Mouse (Mus musculus) midbrain, postnatal 0 days (tissue): ENCODE data around the gene Sema3d. TPM values are rescaled to one million over a fixed set of nuclear protein-coding genes. Genes with fewer than 3 reads are reported as not detected.
A peak's percentile ranks its signal among the peaks of the same experiment; 100 is the strongest.

ENCODE experiments used
- ATAC-seq: fragments of 200-750 bp; cut with Nextera tagmentation; 2 replicates; pipeline ENCODE4 v1.8.0; 2017; ENCODE audit warnings: moderate number of reproducible peaks, mild to moderate bottlenecking, moderate TSS enrichment, moderate library complexity; ENCODE audit not compliant: low FRiP score
- DNase-seq: peaks from one replicate; pipeline ENCODE4 v3.0.0-alpha.2; 2015; ENCODE audit warnings: low spot score
- H3K27ac ChIP-seq: fragments of 300-500 bp; sonication (generic); 2 replicates; pipeline ENCODE4 v1.5.1; 2014; ENCODE audit warnings: low read depth, mild to moderate bottlenecking, low read length, mixed read lengths
- H3K27me3 ChIP-seq: fragments of 300-500 bp; sonication (generic); 2 replicates; pipeline ENCODE4 v1.6.1; 2014; ENCODE audit warnings: low read length, control low read depth, mixed read lengths; ENCODE audit not compliant: insufficient read depth
- H3K36me3 ChIP-seq: fragments of 300-500 bp; sonication (generic); 2 replicates; pipeline ENCODE4 v1.6.1; 2014; ENCODE audit warnings: low read length, control low read depth, mixed read lengths; ENCODE audit not compliant: insufficient read depth
- H3K4me1 ChIP-seq: fragments of 300-500 bp; sonication (generic); 2 replicates; pipeline ENCODE4 v1.6.1; 2014; ENCODE audit warnings: mild to moderate bottlenecking, control low read depth, antibody characterized with exemption, low read length, mixed read lengths; ENCODE audit not compliant: insufficient read depth
- H3K4me2 ChIP-seq: fragments of 300-500 bp; sonication (generic); 2 replicates; pipeline ENCODE4 v1.6.1; 2014; ENCODE audit warnings: low read depth, mild to moderate bottlenecking, low read length, mixed read lengths; ENCODE audit not compliant: poor library complexity, severe bottlenecking
- H3K4me3 ChIP-seq: fragments of 300-500 bp; sonication (generic); 2 replicates; pipeline ENCODE4 v1.5.1; 2014; ENCODE audit warnings: low read depth, mild to moderate bottlenecking, low read length, moderate library complexity
- H3K9ac ChIP-seq: fragments of 300-500 bp; sonication (generic); replicated peaks from 2 replicates; pipeline ENCODE4 v1.6.1; 2014; ENCODE audit warnings: mild to moderate bottlenecking, low read length, moderate library complexity, mixed read lengths; ENCODE audit not compliant: poor library complexity, severe bottlenecking
- H3K9me3 ChIP-seq: fragments of 300-500 bp; sonication (generic); 2 replicates; pipeline ENCODE4 v1.6.1; 2016; ENCODE audit warnings: low read length, control low read depth
- CTCF ChIP-seq: IDR thresholded peaks from 2 replicates; pipeline ENCODE4 v1.5.1; 2016; ENCODE audit warnings: antibody characterized with exemption, mild to moderate bottlenecking
- WGBS: fragments of 180-500 bp; shearing (Covaris S2); extraction: QIAGEN DNeasy Blood & Tissue Kit; methylation state at CpG from one replicate; pipeline ENCODE4 v1.1.7; 2014; 5-methylcytosine and 5-hydroxymethylcytosine counted together
- polyA plus RNA-seq: library from polyadenylated mRNA; unstranded; fragments of >200 nt; fragmentation: Nextera tagmentation; extraction: Ambion mirVana; gene quantifications from 2 replicates; pipeline ENCODE4 v1.2.1, GENCODE M21; 2015
- total RNA-seq: library from RNA; depleted of rRNA; stranded (reverse); fragments of >200 nt; gene quantifications from 2 replicates; pipeline ENCODE4 v1.2.3, GENCODE M21; 2014

Sema3d gene
- total and polyA plus RNA-seq, 2 experiments from 2014 or later: 1.8 to 3.7 TPM

- H3K9me3 ChIP-seq: no peaks in the 10 kb centered on the region
- H3K27ac ChIP-seq: no peak overlapping the region
- no peaks in the 10 kb centered on the region for H3K36me3 ChIP-seq
- no peak for DNase-seq
- no peaks in the 10 kb centered on the region for H3K27me3 ChIP-seq
- no peak for TF ChIP-seq CTCF
- 85% methylated on average over 2 of the region's 2 CpGs for WGBS
- no peak overlapping the region for H3K4me3 ChIP-seq
- no peak overlapping the region for H3K9ac ChIP-seq
- ATAC-seq: no peak
- no peak overlapping the region for H3K4me2 ChIP-seq
- no peaks in the 10 kb centered on the region for H3K4me1 ChIP-seq
These were observed 104.7 kb downstream of the Sema3d start for GRCm38 (mm10) chr5:12487926-12488325.

GRCm38 (mm10) chr5:12491704-12492103, 108.5 kb downstream of the Sema3d start:
- H3K4me3 ChIP-seq: no peak overlapping the region
- H3K9me3 ChIP-seq: no peaks in the 10 kb centered on the region
- no peak overlapping the region for H3K9ac ChIP-seq
- H3K4me1 ChIP-seq: no peaks in the 10 kb centered on the region
- TF ChIP-seq CTCF: no peak
- no peak for DNase-seq
- WGBS: 78% methylated on average over 1 of the region's 1 CpGs
- no peak overlapping the region for H3K27ac ChIP-seq
- no peaks in the 10 kb centered on the region for H3K27me3 ChIP-seq
- H3K36me3 ChIP-seq: no peaks in the 10 kb centered on the region
- ATAC-seq: no peak
- H3K4me2 ChIP-seq: no peak overlapping the region

GRCm38 (mm10) chr5:12498227-12498928, 115.2 kb downstream of the Sema3d start:
- Histone ChIP-seq H3K9ac (no peak overlapping the region), H3K9me3 (no peaks in the 10 kb centered on the region), H3K36me3 (no peaks in the 10 kb centered on the region), H3K4me3 (no peak overlapping the region), H3K27ac (no peak overlapping the region), H3K27me3 (no peaks in the 10 kb centered on the region), H3K4me1 (no peaks in the 10 kb centered on the region), H3K4me2 (no peak overlapping the region)
- DNase-seq: peak; percentile 3
- ATAC-seq: 0 out of 2 replicates have a peak, but pooled peaks have one; percentile 48
- no peak for TF ChIP-seq CTCF
- WGBS: 27% methylated on average over 6 of the region's 6 CpGs

DNA sequence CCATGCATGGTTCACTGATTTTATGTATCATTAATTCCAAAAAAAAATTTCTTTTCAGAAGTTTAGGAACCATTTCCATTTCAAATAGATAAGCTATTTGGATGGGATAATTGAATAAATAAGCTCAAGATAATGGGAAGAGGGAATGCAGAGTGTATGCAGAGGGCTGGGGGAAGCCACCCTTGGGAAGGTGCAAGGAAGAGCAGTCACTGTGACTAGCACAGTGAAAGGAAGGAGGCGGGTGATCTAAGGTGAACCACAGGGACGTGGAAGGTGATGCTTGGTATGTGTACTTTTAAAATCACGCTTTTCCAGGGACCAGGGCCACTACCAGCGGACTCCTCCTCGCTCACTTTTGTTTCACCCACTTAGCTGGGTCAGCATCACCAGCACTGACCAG, 115.9 kb downstream of the Sema3d start:
- no peak overlapping the region for H3K9ac ChIP-seq
- H3K4me2 ChIP-seq: no peak overlapping the region
- no peaks in the 10 kb centered on the region for H3K9me3 ChIP-seq
- no peaks in the 10 kb centered on the region for H3K4me1 ChIP-seq
- WGBS: 97% methylated on average over 5 of the region's 5 CpGs
- H3K27me3 ChIP-seq: no peaks in the 10 kb centered on the region
- DNase-seq (no peak), ATAC-seq (0 out of 2 replicates have a peak, but pooled peaks have one; percentile 10)
- H3K4me3 ChIP-seq: no peak overlapping the region
- TF ChIP-seq CTCF: no peak
- no peak overlapping the region for H3K27ac ChIP-seq
- H3K36me3 ChIP-seq: no peaks in the 10 kb centered on the region

GRCm38 (mm10) chr5:12499791-12500504, 116.8 kb downstream of the Sema3d start:
- no peak overlapping the region for H3K27ac ChIP-seq
- H3K4me3 ChIP-seq: no peak overlapping the region
- ATAC-seq: no peak
- no peaks in the 10 kb centered on the region for H3K9me3 ChIP-seq
- no peak overlapping the region for H3K4me2 ChIP-seq
- no peak overlapping the region for H3K9ac ChIP-seq
- no peak for TF ChIP-seq CTCF
- DNase-seq: no peak
- 92% methylated on average over 6 of the region's 6 CpGs for WGBS
- H3K36me3 ChIP-seq: no peaks in the 10 kb centered on the region
- no peaks in the 10 kb centered on the region for H3K27me3 ChIP-seq
- no peaks in the 10 kb centered on the region for H3K4me1 ChIP-seq

DNA sequence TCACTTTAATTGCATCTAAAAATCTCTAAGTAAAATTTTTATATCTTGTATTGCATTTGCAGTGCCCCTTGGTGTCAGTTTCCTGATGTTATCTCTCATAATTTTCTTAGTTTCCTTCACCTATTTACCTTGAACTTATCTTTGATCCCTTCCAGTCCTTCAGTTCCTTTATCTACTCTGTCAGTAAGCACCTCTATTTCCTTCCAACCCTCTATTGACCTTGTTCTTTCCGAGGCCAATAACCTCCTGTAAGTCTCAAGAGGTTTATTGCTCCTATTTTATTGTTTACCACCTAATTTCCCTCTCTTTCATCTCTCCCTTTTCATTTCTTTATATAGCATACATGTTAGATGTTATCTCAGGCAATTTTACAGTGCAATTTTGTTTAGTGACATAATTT, 129.3 kb downstream of the Sema3d start:
- Histone ChIP-seq H3K4me1 (no peaks in the 10 kb centered on the region), H3K4me3 (no peak overlapping the region), H3K36me3 (no peaks in the 10 kb centered on the region), H3K9ac (no peak overlapping the region), H3K27ac (no peak overlapping the region), H3K27me3 (no peaks in the 10 kb centered on the region), H3K4me2 (no peak overlapping the region), H3K9me3 (no peaks in the 10 kb centered on the region)
- ATAC-seq (no peak), DNase-seq (no peak)
- WGBS: 63% methylated on average over 1 of the region's 1 CpGs
- TF ChIP-seq CTCF: no peak
